Mouse (Mus musculus) small intestine, adult 2 months (tissue): ENCODE data around the gene Pcgf6. TPM values are rescaled to one million over a fixed set of nuclear protein-coding genes. Genes with fewer than 3 reads are reported as not detected.

Experiments used
- H3K27ac ChIP-seq: fragments of 200-500 bp; 2 replicates; pipeline ENCODE4 v1.5.1; 2012; ENCODE audit warnings: low read depth, low read length, control low read depth, inconsistent platforms; ENCODE audit not compliant: insufficient read depth
- H3K27me3 ChIP-seq: fragments of 200-500 bp; 2 replicates; pipeline ENCODE4 v1.6.1; 2012; ENCODE audit warnings: mild to moderate bottlenecking, moderate library complexity, low read length, inconsistent platforms; ENCODE audit not compliant: control insufficient read depth, insufficient read depth
- H3K36me3 ChIP-seq: fragments of 200-500 bp; 2 replicates; pipeline ENCODE4 v1.6.1; 2012; ENCODE audit warnings: mild to moderate bottlenecking, low read length, control low read depth, inconsistent platforms; ENCODE audit not compliant: control insufficient read depth, insufficient read depth
- H3K4me1 ChIP-seq: fragments of 200-500 bp; 2 replicates; pipeline ENCODE4 v1.6.1; 2012; ENCODE audit warnings: low read length, inconsistent platforms, mixed read lengths; ENCODE audit not compliant: control insufficient read depth, insufficient read depth, insufficient read length
- H3K4me3 ChIP-seq: fragments of 200-500 bp; 2 replicates; pipeline ENCODE4 v1.5.1; 2012; ENCODE audit warnings: low read depth, mild to moderate bottlenecking, control low read depth, inconsistent platforms, low read length, moderate library complexity
- CTCF ChIP-seq: fragments of 200-500 bp; IDR thresholded peaks from 2 replicates; pipeline ENCODE4 v1.5.1; 2012; ENCODE audit warnings: low read depth, mild to moderate bottlenecking, control low read depth, inconsistent platforms, low read length, moderate library complexity, mixed read lengths; ENCODE audit not compliant: insufficient replicate concordance, insufficient read length; ENCODE audit errors: extremely low read depth
- POLR2A ChIP-seq: fragments of 200-500 bp; IDR thresholded peaks from 2 replicates; pipeline ENCODE4 v1.6.1; 2012; ENCODE audit warnings: low read depth, mild to moderate bottlenecking, control low read depth, inconsistent platforms, low read length, moderate library complexity
- WGBS: fragments of 180-500 bp; shearing (Covaris S2); methylation state at CpG from one replicate; pipeline ENCODE4 v1.1.7; 2018; 5-methylcytosine and 5-hydroxymethylcytosine counted together
- polyA plus RNA-seq: library from polyadenylated mRNA; depleted of rRNA; stranded (reverse); fragments of >200 nt; gene quantifications from 2 replicates; pipeline ENCODE4 v1.2.3, GENCODE M21; 2012

Pcgf6 gene
- polyA plus RNA-seq, 1 experiment = 4.4 TPM

DNA sequence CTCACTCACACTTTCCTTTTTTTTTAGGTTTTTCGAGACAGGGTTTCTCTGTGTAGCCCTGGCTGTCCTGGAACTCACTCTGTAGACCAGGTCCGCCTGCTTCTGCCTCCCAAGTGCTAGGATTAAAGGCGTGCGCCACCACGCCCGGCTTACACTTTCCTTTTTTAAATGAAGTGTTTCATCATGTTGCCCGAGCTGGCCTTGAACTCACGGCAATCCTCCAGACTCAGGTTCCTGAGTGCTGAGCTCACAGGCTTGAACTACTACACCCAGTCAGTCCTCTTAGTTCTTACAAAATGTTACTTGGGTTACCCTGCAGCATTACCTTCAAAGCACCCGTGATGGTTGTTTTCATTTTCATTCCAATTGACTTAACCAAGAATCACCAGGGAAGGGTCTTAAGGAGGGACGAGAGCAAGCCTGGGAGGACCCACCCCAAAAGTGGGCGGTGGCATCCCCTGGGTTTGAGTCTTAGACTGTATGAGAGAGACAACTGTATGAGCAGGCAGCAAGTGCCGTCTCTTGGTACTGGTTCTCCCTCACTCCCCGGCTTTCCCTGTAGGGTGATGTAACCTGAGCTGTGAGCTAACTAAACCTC, 3.4 kb downstream of the Pcgf6 start:
- no peak overlapping the region for H3K4me3 ChIP-seq
- no peaks in the 10 kb centered on the region for H3K27me3 ChIP-seq
- peaks cover 2% of the 10 kb centered on the region; the same call in 1 of the 2 replicates for H3K4me1 ChIP-seq
- H3K27ac ChIP-seq = no peak overlapping the region
- TF ChIP-seq POLR2A (no peak), CTCF (no peak)
- 89% methylated on average over 13 of the region's 13 CpGs for WGBS
- peaks cover 10% of the 10 kb centered on the region for H3K36me3 ChIP-seq

DNA sequence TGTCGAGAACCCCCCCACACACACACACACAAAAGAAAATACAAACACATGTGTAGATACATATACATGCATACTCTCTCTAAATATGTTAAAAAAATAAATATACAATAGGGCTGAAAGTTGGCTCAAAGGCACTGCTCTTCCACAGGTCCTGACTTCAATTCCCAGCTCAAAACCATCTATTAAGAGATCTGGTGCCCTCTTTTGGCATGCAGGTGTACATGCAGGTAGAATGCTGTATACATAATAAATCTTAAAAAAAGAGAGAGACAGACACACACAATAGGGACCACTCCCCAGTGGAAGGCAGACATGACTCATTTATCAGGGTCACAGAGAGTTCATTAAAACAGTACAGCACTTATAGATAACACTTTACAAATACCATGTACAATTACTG, 4.4 kb downstream of the Pcgf6 start:
- H3K27me3 ChIP-seq = no peaks in the 10 kb centered on the region
- no peaks in the 10 kb centered on the region; the same call in 1 of the 2 replicates for H3K4me1 ChIP-seq
- H3K4me3 ChIP-seq = no peak overlapping the region
- peaks cover 10% of the 10 kb centered on the region for H3K36me3 ChIP-seq
- TF ChIP-seq POLR2A (no peak), CTCF (no peak)
- 92% methylated on average over 1 of the region's 1 CpGs for WGBS
- H3K27ac ChIP-seq = no peak overlapping the region

DNA sequence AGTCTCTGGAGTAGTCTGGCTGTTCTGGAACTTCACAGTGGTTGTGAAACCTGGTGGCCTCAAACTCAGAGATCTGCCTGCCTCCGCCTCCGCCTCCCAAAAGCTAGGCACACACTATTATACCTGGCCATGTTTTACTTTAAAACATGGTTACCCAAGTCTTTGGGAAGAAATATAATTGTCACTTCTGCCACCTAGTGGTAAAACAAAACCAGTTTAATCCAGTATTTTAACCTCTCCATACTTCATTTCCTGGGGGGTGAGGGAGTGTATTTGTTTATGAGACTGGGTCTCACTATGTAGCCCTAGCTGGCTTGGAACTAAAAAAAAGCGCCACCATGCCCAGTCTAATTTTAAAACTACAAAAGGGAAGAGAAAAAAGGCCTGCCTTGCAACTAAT, 7.1 kb downstream of the Pcgf6 start:
- WGBS = 85% methylated on average over 3 of the region's 3 CpGs
- peaks cover 12% of the 10 kb centered on the region for H3K36me3 ChIP-seq
- H3K27me3 ChIP-seq = no peaks in the 10 kb centered on the region
- H3K27ac ChIP-seq = no peak overlapping the region
- H3K4me3 ChIP-seq = no peak overlapping the region
- peaks cover 2% of the 10 kb centered on the region; the same call in 1 of the 2 replicates for H3K4me1 ChIP-seq
- TF ChIP-seq CTCF = peak; percentile 28; the same call in 1 of the 2 replicates
- TF ChIP-seq POLR2A = no peak

DNA sequence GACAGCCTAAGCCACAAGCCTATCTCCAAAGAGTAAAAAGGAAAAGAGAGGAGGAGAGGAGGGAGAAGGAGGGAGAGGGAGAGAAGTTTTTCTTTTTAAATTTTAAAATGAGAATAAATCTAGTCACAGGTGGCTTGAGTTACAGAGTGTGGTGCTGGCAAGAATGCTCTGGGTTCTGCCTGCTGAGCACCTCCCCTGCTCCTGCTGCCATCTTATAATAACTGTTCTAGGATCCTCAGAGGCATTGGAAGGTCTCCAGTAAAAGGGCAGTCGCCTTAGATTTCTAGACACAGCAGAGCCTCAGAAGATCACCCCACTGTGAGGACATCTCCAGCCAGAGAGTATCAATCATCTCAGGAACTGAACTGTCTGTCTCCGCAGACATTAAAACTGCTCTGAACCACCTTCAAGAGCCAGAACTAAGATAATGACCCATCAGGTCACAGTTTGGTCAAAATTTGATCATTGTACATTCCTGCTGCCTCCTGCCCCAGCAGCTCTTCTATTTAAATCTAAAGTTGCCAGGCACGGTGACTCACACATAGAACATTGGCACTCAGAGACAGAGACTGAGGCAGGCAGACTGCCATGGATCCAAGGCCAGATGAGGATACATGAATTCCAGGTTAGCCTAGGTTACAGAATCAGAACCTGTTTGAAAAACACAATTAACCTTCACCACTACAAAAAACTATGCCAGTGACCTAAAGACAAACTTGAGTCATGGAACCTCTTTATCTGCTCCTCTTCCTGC, 9.8 kb downstream of the Pcgf6 start:
- TF ChIP-seq CTCF (no peak), POLR2A (no peak)
- H3K27me3 ChIP-seq = no peaks in the 10 kb centered on the region
- H3K4me3 ChIP-seq = no peak overlapping the region
- H3K36me3 ChIP-seq = peaks cover 13% of the 10 kb centered on the region
- 87% methylated on average over 3 of the region's 3 CpGs for WGBS
- H3K27ac ChIP-seq = no peak overlapping the region
- H3K4me1 ChIP-seq = peaks cover 2% of the 10 kb centered on the region; the same call in 1 of the 2 replicates

GRCm38 (mm10) chr19:47036596-47036995, 14.1 kb downstream of the Pcgf6 start:
- Histone ChIP-seq H3K27me3 (no peaks in the 10 kb centered on the region), H3K36me3 (peaks cover 26% of the 10 kb centered on the region), H3K4me3 (no peak overlapping the region), H3K27ac (no peak overlapping the region), H3K4me1 (peaks cover 2% of the 10 kb centered on the region; the same call in 1 of the 2 replicates)
- WGBS = 90% methylated on average over 3 of the region's 3 CpGs
- TF ChIP-seq CTCF = no peak
- TF ChIP-seq POLR2A = no peak

DNA sequence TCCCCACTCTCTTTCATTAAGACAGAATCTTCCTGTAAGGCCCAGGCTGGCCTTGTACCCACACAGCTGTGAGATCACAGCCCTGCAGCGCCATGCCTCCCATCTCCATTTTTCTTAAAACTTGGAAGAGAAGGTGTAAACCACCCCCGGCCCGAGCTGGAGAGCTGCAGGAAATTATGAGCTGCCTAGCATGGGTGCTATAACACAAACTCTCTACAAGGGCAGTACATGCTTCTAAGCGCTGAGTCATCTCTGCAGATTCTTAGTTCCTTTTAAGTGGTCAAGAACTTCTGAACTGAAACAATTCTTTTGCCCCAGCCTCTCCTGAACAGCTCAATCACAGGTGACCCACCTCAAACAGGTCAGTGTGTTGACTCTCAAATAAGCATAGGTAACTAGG, 15.8 kb downstream of the Pcgf6 start:
- H3K27me3 ChIP-seq = no peaks in the 10 kb centered on the region
- H3K4me3 ChIP-seq = no peak overlapping the region
- no peak overlapping the region for H3K27ac ChIP-seq
- no peak for TF ChIP-seq CTCF
- TF ChIP-seq POLR2A = no peak
- 79% methylated on average over 4 of the region's 4 CpGs for WGBS
- H3K4me1 ChIP-seq = no peaks in the 10 kb centered on the region
- H3K36me3 ChIP-seq = peaks cover 24% of the 10 kb centered on the region

DNA sequence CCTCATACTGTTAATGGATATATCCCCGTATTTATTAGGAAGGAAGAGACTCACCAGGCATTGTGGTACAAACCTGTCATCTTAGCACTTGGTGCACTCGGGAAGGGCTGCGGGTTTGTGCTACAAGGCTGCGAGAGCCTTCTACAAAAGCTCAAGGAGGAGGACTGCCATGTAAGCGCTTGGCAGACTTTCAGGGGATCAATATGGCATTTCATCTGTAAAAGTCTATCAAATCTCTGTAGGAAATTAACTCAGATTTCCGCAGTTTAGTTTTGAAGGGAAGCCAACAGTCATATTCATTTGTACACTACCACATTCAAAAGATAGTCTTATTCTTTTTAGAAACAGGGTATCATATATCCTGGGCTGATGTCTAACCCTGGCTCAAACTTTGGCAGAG, 18.9 kb downstream of the Pcgf6 start:
- Histone ChIP-seq H3K27ac (no peak overlapping the region), H3K27me3 (no peaks in the 10 kb centered on the region), H3K4me3 (no peak overlapping the region), H3K4me1 (no peaks in the 10 kb centered on the region), H3K36me3 (peaks cover 17% of the 10 kb centered on the region)
- WGBS = 93% methylated on average over 6 of the region's 6 CpGs
- no peak for TF ChIP-seq POLR2A
- TF ChIP-seq CTCF = no peak
